Mouse (Mus musculus): ENCODE measurements around the gene Syt12.

Gene Syt12

DNA sequence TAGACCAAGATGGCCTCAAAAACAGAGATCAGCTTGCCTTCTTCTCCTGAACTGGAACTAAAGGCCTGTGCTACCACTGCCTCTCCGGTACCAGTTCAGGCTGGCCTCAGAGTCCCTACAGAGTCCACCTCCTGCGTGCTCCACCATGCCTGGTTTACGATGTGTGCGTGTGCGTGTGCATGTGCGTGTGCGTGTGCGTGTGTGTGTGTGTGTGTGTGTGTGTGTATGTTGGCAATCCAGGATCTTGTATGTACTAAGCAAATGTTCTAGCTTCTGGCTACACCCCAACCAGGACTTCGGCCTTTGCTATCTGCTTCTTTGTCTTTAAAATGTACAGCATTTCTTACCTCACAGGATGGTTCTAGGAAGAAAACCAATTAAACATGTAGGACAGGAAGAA lies 28.0 kb downstream of the Syt12 start:
- DNase-seq (ENCODE audit: inconsistent age in 2 of 2, low spot score in 1 of 2) = no peak

DNA sequence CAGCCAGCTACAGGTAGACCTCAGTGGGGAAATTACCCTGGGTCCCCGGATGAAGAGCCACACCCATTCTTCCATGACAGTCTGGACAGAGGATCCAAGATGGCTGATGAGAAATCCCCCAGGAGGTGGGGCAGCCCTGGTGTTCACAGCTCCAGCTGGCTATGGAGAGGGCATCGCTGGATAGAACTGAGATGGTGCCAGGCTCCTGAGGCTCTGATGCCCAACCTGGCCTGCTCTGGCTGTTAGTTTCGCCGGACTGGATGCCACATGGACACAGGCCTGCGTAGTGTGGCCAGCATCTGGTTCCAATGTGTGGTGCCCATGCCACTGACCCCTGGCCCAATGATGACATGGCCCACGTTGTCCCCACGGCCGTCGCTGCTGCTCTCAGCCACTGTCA lies 29.8 kb downstream of the Syt12 start:
- no peak for DNase-seq (ENCODE audit: inconsistent age in 2 of 2, low spot score in 1 of 2)

- peak in 1 of 2 experiments; percentile 25 for DNase-seq (ENCODE audit: inconsistent age in 2 of 2, low spot score in 1 of 2)
Observed at GRCm38 (mm10) chr19:4446661-4447420, 30.4 kb downstream of the Syt12 start.

- peak; percentile 75 to 91 for DNase-seq (ENCODE audit: inconsistent age in 2 of 2, low spot score in 1 of 2)
Observed at GRCm38 (mm10) chr19:4442408-4442807, 34.8 kb downstream of the Syt12 start.

DNA sequence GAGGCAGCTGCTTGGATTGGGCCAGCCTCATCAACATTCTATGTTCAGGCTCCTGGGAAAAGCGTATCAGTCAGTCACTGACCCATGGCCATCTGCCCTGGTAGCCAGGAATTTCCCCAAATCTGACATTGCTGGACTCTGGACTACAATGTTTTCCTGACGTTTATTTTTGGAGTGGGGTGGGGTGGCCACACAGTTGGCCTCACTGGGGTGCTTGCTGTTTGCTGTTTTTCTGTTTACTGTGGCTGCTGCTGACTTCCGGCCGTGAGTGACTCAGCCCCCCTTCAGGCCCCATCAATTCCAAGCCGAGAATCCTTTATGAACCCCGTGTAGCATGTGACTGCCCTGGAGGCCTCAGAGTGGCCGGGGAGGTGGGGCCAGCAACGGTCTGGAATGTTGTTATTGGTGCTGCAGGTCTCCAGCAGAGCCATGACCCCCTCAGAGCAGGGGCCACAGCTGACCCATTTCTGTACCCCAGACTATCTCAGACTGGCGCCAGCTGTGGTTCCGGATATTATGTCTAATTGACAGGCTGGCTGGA lies 35.6 kb downstream of the Syt12 start:
- DNase-seq (ENCODE audit: inconsistent age in 2 of 2, low spot score in 1 of 2) = peak; percentile 53 to 66

GRCm38 (mm10) chr19:4441090-4441591 lies 36.1 kb downstream of the Syt12 start:
- peak; percentile 55 to 86 for DNase-seq (ENCODE audit: inconsistent age in 2 of 2, low spot score in 1 of 2)

DNA sequence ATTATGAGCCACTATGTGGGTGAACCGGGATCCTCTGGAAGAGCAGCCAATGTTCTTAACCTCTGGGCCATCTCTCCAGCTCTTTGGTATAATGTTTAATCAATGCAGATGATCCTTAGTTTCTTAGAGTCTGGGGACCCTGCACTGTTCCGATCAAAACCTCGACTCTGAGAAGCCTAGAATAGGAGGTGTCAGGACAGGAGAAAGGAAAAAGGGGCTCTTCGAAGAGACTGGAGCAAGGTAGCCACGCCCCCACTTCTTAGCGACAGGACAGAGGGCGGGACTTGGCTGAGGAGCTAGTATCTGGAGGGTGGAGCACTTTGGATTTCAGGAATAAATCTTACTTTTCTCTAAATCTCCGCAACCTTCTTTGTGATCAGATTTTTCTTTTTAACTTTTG lies 37.0 kb downstream of the Syt12 start:
- peak; percentile 69 to 83 for DNase-seq (ENCODE audit: inconsistent age in 2 of 2, low spot score in 1 of 2)

- DNase-seq (ENCODE audit: inconsistent age in 2 of 2, low spot score in 1 of 2) = peak; percentile 84 to 93
Observed at GRCm38 (mm10) chr19:4439161-4439801, 38.0 kb downstream of the Syt12 start, which contains the start of gene Rhod. Rhod (minus strand) TSS chr19:4439432.

GRCm38 (mm10) chr19:4438791-4439160 lies 38.5 kb downstream of the Syt12 start:
- DNase-seq (ENCODE audit: inconsistent age in 2 of 2, low spot score in 1 of 2) = no peak

GRCm38 (mm10) chr19:4437886-4438285 lies 39.4 kb downstream of the Syt12 start:
- peak in 1 of 2 experiments; percentile 43 for DNase-seq (ENCODE audit: inconsistent age in 2 of 2, low spot score in 1 of 2)

- DNase-seq (ENCODE audit: inconsistent age in 2 of 2, low spot score in 1 of 2) = peak; percentile 56 to 79
Observed at GRCm38 (mm10) chr19:4436254-4436653, 41.0 kb downstream of the Syt12 start.

GRCm38 (mm10) chr19:4434999-4435398 lies 42.2 kb downstream of the Syt12 start:
- peak in 1 of 2 experiments; percentile 66 for DNase-seq (ENCODE audit: inconsistent age in 2 of 2, low spot score in 1 of 2)

- DNase-seq (ENCODE audit: inconsistent age in 2 of 2, low spot score in 1 of 2) = peak in 1 of 2 experiments; percentile 57
Observed at GRCm38 (mm10) chr19:4433756-4434155, 43.5 kb downstream of the Syt12 start.

GRCm38 (mm10) chr19:4430091-4430620 lies 47.1 kb downstream of the Syt12 start:
- peak; percentile 63 to 79 for DNase-seq (ENCODE audit: inconsistent age in 2 of 2, low spot score in 1 of 2)

DNA sequence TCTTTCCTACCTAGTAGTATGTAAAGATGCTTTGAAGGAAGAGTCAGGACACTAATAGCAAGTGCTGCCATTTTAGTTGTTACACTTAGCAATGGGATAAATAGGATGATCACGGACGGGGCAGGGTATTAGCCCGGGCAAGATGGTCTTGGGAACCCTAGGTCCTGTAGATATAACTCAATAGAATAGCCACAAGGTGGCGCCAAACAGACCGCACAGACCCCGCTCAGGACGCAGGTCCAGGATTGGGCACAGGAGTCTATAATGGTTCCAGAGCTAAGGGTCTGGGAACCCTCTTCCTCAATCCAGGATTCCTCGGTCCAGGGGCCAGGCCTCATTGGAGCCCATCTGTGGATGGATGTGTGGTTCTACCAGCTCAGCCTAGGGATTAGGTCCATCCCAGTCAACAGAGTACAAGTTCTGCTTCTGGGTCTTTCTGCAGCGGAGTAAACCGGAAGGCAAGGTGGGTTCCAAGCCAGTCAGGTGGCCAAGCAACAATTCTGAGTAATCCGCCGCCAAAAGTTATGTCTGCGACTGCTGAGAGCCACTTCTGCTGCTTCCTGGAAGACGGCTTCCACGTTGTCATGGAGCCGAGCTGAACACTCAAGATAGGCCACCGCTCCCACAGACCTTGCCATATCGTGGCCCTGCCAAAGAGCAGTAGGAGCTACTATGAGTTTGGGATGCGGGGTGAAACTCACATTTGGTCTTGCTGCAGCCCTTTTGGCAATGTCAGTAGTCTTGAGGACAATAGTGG lies 51.5 kb downstream of the Syt12 start:
- peak in 1 of 2 experiments; percentile 79 for DNase-seq (ENCODE audit: inconsistent age in 2 of 2, low spot score in 1 of 2)

- no peak for DNase-seq (ENCODE audit: inconsistent age in 2 of 2, low spot score in 1 of 2)
Observed at GRCm38 (mm10) chr19:4423021-4423420, 54.2 kb downstream of the Syt12 start.

DNA sequence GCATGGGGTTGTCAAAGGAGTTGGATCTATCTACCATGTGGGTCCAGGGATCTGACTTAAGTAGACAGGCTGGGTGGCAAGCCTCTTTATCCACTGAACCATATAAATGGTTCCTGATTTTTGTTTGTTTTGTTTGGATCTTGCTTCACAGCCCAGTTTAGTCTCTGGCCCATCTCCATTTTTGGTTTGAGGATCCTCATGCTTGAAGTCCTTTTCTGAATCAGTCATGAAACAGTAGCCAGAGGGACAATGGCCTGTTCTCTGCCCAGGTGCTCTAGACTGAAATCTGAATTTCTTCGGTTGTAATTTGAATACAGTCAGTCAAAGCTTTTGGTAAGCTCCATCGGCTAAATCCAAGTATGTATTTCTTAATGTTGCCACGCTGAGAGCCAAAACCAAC lies 54.7 kb downstream of the Syt12 start:
- DNase-seq (ENCODE audit: inconsistent age in 2 of 2, low spot score in 1 of 2) = no peak

GRCm38 (mm10) chr19:4420153-4420910 lies 56.9 kb downstream of the Syt12 start:
- DNase-seq (ENCODE audit: inconsistent age in 2 of 2, low spot score in 1 of 2) = peak in 1 of 2 experiments; percentile 64

- DNase-seq (ENCODE audit: inconsistent age in 2 of 2, low spot score in 1 of 2) = peak in 1 of 2 experiments; percentile 46
Observed at GRCm38 (mm10) chr19:4419711-4420110, 57.5 kb downstream of the Syt12 start.

- DNase-seq (ENCODE audit: inconsistent age in 2 of 2, low spot score in 1 of 2) = no peak
Observed at GRCm38 (mm10) chr19:4417713-4418112, 59.5 kb downstream of the Syt12 start.

All from adrenal gland, adult (tissue).